Mouse (Mus musculus) cerebellum, postnatal 4 days (tissue): ENCODE results near the gene Ppa2.

Experiments
- DNase-seq, 2 experiments: peaks; one replicate each; pipeline ENCODE4 v3.0.0; 2022; ENCODE audit warnings: low spot score in 2 of 2, mixed read lengths in 1 of 2

The Ppa2 gene

GRCm38 (mm10) chr3:133331184-133331866, 21.4 kb downstream of the Ppa2 start:
- no peak for DNase-seq

GRCm38 (mm10) chr3:133332280-133332679, 22.4 kb downstream of the Ppa2 start:
- no peak for DNase-seq

- no peak for DNase-seq
Measured at GRCm38 (mm10) chr3:133333267-133334170, 23.6 kb downstream of the Ppa2 start.

GRCm38 (mm10) chr3:133334691-133335090, 24.8 kb downstream of the Ppa2 start:
- no peak for DNase-seq

GRCm38 (mm10) chr3:133335166-133335565, 25.3 kb downstream of the Ppa2 start:
- no peak for DNase-seq

- no peak for DNase-seq
Measured at GRCm38 (mm10) chr3:133336400-133336799, 26.5 kb downstream of the Ppa2 start.

- DNase-seq: no peak
Measured at GRCm38 (mm10) chr3:133338851-133339356, 29.0 kb downstream of the Ppa2 start.

- peak in 1 of 2 experiments; percentile 55 for DNase-seq
Measured at GRCm38 (mm10) chr3:133339411-133339823, 29.5 kb downstream of the Ppa2 start.

- DNase-seq: no peak
Measured at GRCm38 (mm10) chr3:133341106-133341505, 31.2 kb downstream of the Ppa2 start.

GRCm38 (mm10) chr3:133347535-133347934, 37.6 kb downstream of the Ppa2 start:
- DNase-seq: no peak

GRCm38 (mm10) chr3:133348847-133349246, 38.9 kb downstream of the Ppa2 start:
- no peak for DNase-seq

- no peak for DNase-seq
Measured at GRCm38 (mm10) chr3:133357426-133357974, 47.6 kb downstream of the Ppa2 start.

GRCm38 (mm10) chr3:133357977-133358376, 48.1 kb downstream of the Ppa2 start:
- DNase-seq: no peak

GRCm38 (mm10) chr3:133361406-133361805, 51.5 kb downstream of the Ppa2 start:
- DNase-seq: no peak

GRCm38 (mm10) chr3:133364138-133364537, 54.2 kb downstream of the Ppa2 start:
- no peak for DNase-seq

GRCm38 (mm10) chr3:133366096-133366495, 56.2 kb downstream of the Ppa2 start:
- no peak for DNase-seq

- DNase-seq: no peak
Measured at GRCm38 (mm10) chr3:133378174-133378573, 68.3 kb downstream of the Ppa2 start.

- DNase-seq: no peak
Measured at GRCm38 (mm10) chr3:133379997-133380396, 70.1 kb downstream of the Ppa2 start.

GRCm38 (mm10) chr3:133381519-133381918, 71.6 kb downstream of the Ppa2 start:
- DNase-seq: no peak

GRCm38 (mm10) chr3:133382147-133382546, 72.2 kb downstream of the Ppa2 start:
- no peak for DNase-seq

- DNase-seq: no peak
Measured at GRCm38 (mm10) chr3:133384164-133384708, 74.3 kb downstream of the Ppa2 start.

- no peak for DNase-seq
Measured at GRCm38 (mm10) chr3:133387283-133387682, 77.4 kb downstream of the Ppa2 start.
